Mouse (Mus musculus) CH12.LX (cell line): ENCODE results near the gene Nt5c. TPM values are rescaled to one million over a fixed set of nuclear protein-coding genes. Genes with fewer than 3 reads are reported as not detected.

Experiments used
- DNase-seq: peaks from one replicate; pipeline ENCODE4 v3.0.0-alpha.2; 2013; ENCODE audit errors: extremely low read depth
- H3K27ac ChIP-seq: 2 replicates; pipeline ENCODE4 v1.5.1; 2012; ENCODE audit warnings: low read depth, mild to moderate bottlenecking, control low read depth, moderate library complexity; ENCODE audit not compliant: insufficient read depth
- H3K27me3 ChIP-seq: replicated peaks from 2 replicates; pipeline ENCODE3; 2012; ENCODE audit warnings: inconsistent platforms
- H3K36me3 ChIP-seq, 2 experiments: replicated peaks in 1 of 2; 2 replicates each; pipeline versions ENCODE3 to v1.6.1; 2012; ENCODE audit warnings: inconsistent platforms in 1 of 2, low read length in 1 of 2, mild to moderate bottlenecking in 1 of 2, mixed read lengths in 1 of 2, moderate library complexity in 1 of 2; ENCODE audit not compliant: control insufficient read depth in 1 of 2, insufficient read depth in 1 of 2
- H3K4me1 ChIP-seq, 2 experiments: 2 replicates each; pipeline ENCODE4 v1.6.1; 2012; ENCODE audit warnings: inconsistent platforms in 1 of 2, moderate library complexity in 1 of 2; ENCODE audit not compliant: insufficient read depth in 2 of 2, control insufficient read depth in 1 of 2
- H3K4me2 ChIP-seq: 2 replicates; pipeline ENCODE4 v1.6.1; 2012; ENCODE audit warnings: low read depth, mild to moderate bottlenecking, control low read depth; ENCODE audit not compliant: poor library complexity, insufficient read depth, severe bottlenecking
- H3K4me3 ChIP-seq, 3 experiments: fragments of 150-350 bp in 1 of 3; sonication (generic) in 1 of 3; replicated peaks in 1 of 3; 2 replicates each; pipeline versions ENCODE3 to v1.5.1; 2011 to 2012; ENCODE audit warnings: low read depth in 2 of 3, low read length in 2 of 3, mild to moderate bottlenecking in 2 of 3, moderate library complexity in 2 of 3, control low read depth in 1 of 3, improper control_type of control experiment in 1 of 3, inconsistent platforms in 1 of 3, mixed read lengths in 1 of 3; ENCODE audit not compliant: poor library complexity in 1 of 3
- H3K79me2 ChIP-seq: replicated peaks from 2 replicates; pipeline ENCODE4 v1.6.1; 2012; ENCODE audit warnings: mild to moderate bottlenecking, moderate library complexity; ENCODE audit not compliant: control insufficient read depth, poor library complexity, insufficient read depth, severe bottlenecking; ENCODE audit errors: extremely low read depth
- H3K9ac ChIP-seq: 2 replicates; pipeline ENCODE4 v1.6.1; 2012; ENCODE audit warnings: low read depth, mild to moderate bottlenecking, control low read depth, moderate library complexity; ENCODE audit not compliant: insufficient read depth
- H3K9me3 ChIP-seq: replicated peaks from 2 replicates; pipeline ENCODE3; 2012; ENCODE audit warnings: low read length, inconsistent platforms, mixed read lengths
- E2F4 ChIP-seq: IDR thresholded peaks from 2 replicates; pipeline ENCODE4 v1.6.1; 2011; ENCODE audit warnings: low read depth, low read length, improper control_type of control experiment; ENCODE audit not compliant: insufficient replicate concordance
- GABPA ChIP-seq: IDR thresholded peaks from 2 replicates; pipeline ENCODE4 v1.6.1; 2012; ENCODE audit warnings: low read depth, low read length, improper control_type of control experiment, inconsistent platforms; ENCODE audit not compliant: insufficient replicate concordance
- HCFC1 ChIP-seq: IDR thresholded peaks from 2 replicates; pipeline ENCODE4 v1.6.1; 2012; ENCODE audit warnings: low read depth, mild to moderate bottlenecking, inconsistent platforms, low read length, improper control_type of control experiment
- JUN ChIP-seq: IDR thresholded peaks from 2 replicates; pipeline ENCODE4 v1.6.1; 2011; ENCODE audit warnings: low read depth, mild to moderate bottlenecking, low read length, improper control_type of control experiment, moderate library complexity; ENCODE audit not compliant: insufficient read depth
- JUND ChIP-seq: conservative IDR thresholded peaks from 2 replicates; pipeline ENCODE4 v1.6.1; 2011; ENCODE audit warnings: low read depth, low read length, improper control_type of control experiment
- MAX ChIP-seq: IDR thresholded peaks from 2 replicates; pipeline ENCODE4 v1.6.1; 2011; ENCODE audit warnings: low read length, improper control_type of control experiment
- NELFE ChIP-seq: IDR thresholded peaks from 2 replicates; pipeline ENCODE4 v1.6.1; 2011; ENCODE audit warnings: low read depth, low read length, improper control_type of control experiment
- POLR2A ChIP-seq: IDR thresholded peaks from 2 replicates; pipeline ENCODE4 v1.6.1; 2011; ENCODE audit warnings: low read depth, mild to moderate bottlenecking, improper control_type of control experiment, low read length
- SIN3A ChIP-seq: IDR thresholded peaks from 2 replicates; pipeline ENCODE4 v1.6.1; 2012; ENCODE audit warnings: low read length, improper control_type of control experiment, inconsistent platforms
- TBP ChIP-seq: conservative IDR thresholded peaks from 2 replicates; pipeline ENCODE4 v1.6.1; 2011; ENCODE audit warnings: low read depth, low read length, improper control_type of control experiment
- UBTF ChIP-seq: IDR thresholded peaks from 2 replicates; pipeline ENCODE4 v1.6.1; 2012; ENCODE audit warnings: low read depth, mild to moderate bottlenecking, inconsistent platforms, low read length, improper control_type of control experiment, moderate library complexity
- USF1 ChIP-seq: IDR thresholded peaks from 2 replicates; pipeline ENCODE4 v1.6.1; 2014; ENCODE audit warnings: low read depth, mild to moderate bottlenecking, inconsistent platforms, low read length, improper control_type of control experiment
- ZKSCAN1 ChIP-seq: IDR thresholded peaks from 2 replicates; pipeline ENCODE4 v1.6.1; 2012; ENCODE audit warnings: low read depth, inconsistent platforms, low read length, improper control_type of control experiment, borderline replicate concordance
- ZNF384 ChIP-seq: IDR thresholded peaks from 2 replicates; pipeline ENCODE4 v1.6.1; 2012; ENCODE audit warnings: low read depth, low read length, improper control_type of control experiment, inconsistent platforms
- dilution Hi-C: fragments of 300-500 bp; cut with MboI; formaldehyde crosslinking; loops from 2 replicates; pipeline ENCODE4 v1.14.3; 2020; ENCODE audit warnings: low sequenced_read_pairs; ENCODE audit not compliant: extremely low pct_unique_long_range_greater_than_20kb, extremely low pct_ligation_motif_present
- in situ Hi-C: fragments of 300-500 bp; cut with MboI; formaldehyde crosslinking; loops from 3 replicates; pipeline ENCODE4 v1.14.3; 2019; ENCODE audit warnings: low sequenced_read_pairs, low pct_ligation_motif_present, low pct_unique_long_range_greater_than_20kb, mixed read lengths
- polyA plus RNA-seq: library from polyadenylated mRNA; unstranded; fragments of >175 nt; gene quantifications from 2 replicates; pipeline ENCODE4 v1.2.1, GENCODE M21; 2012; ENCODE audit warnings: low read depth; ENCODE audit not compliant: insufficient read length
- total RNA-seq, 2 experiments: library from RNA; depleted of rRNA; stranded (reverse); fragments of 300-350 nt in 1 of 2; fragments of >200 nt in 1 of 2; gene quantifications; 2 replicates each; pipeline ENCODE4 v1.2.3; 2012 to 2014

Nt5c gene
- total and polyA plus RNA-seq, 3 experiments, result 65.3 to 175 (median 151) TPM

GRCm38 (mm10) chr11:115462243-115462891 lies 29.3 kb downstream of the Nt5c start, which contains the start of gene Slc16a5:
Gene Slc16a5 (plus strand): TSS chr11:115462474.
- Histone ChIP-seq H3K4me1 (peaks cover 5 to 19% of the 10 kb centered on the region in 2 experiments), H3K9me3 (no peaks in the 10 kb centered on the region), H3K79me2 (no peaks in the 10 kb centered on the region), H3K4me2 (no peak within 1 kb of the TSS), H3K9ac (no peak within 1 kb of the TSS), H3K27ac (no peak within 1 kb of the TSS), H3K36me3 (no peaks in the 10 kb centered on the region)
- no peak for TF ChIP-seq TBP
- no peak for TF ChIP-seq SIN3A
- no peak for TF ChIP-seq POLR2A
- TF ChIP-seq MAX, result no peak
- no peak for TF ChIP-seq UBTF
- TF ChIP-seq JUND, result no peak
- TF ChIP-seq USF1, result no peak
- no peak for TF ChIP-seq ZNF384
- TF ChIP-seq NELFE, result no peak
- no peak for TF ChIP-seq ZKSCAN1
- TF ChIP-seq HCFC1, result no peak
- TF ChIP-seq GABPA, result no peak
- no peak for TF ChIP-seq E2F4
- TF ChIP-seq, all 38 proteins: peak for 0
- dilution Hi-C loops, result no loop called here
- no peak for DNase-seq
- peaks cover 30% of the 10 kb centered on the region for H3K27me3 ChIP-seq
- in situ Hi-C loops, result no loop called here
- H3K4me3 ChIP-seq, result no peak within 1 kb of the TSS

- Histone ChIP-seq H3K4me3 (no peak overlapping the region), H3K9me3 (no peaks in the 10 kb centered on the region), H3K4me1 (peaks cover 8 to 23% of the 10 kb centered on the region in 2 experiments), H3K27me3 (peaks cover 30% of the 10 kb centered on the region), H3K36me3 (no peaks in the 10 kb centered on the region), H3K9ac (no peak overlapping the region), H3K79me2 (no peaks in the 10 kb centered on the region), H3K27ac (no peak overlapping the region), H3K4me2 (no peak overlapping the region)
- DNase-seq, result no peak
- in situ Hi-C loops, result no loop called here
- TF ChIP-seq JUN, result no peak
- no peak for TF ChIP-seq E2F4
- dilution Hi-C loops, result no loop called here
Measured at GRCm38 (mm10) chr11:115461846-115462242, 29.8 kb downstream of the Nt5c start.

GRCm38 (mm10) chr11:115460976-115461375 lies 30.7 kb downstream of the Nt5c start:
- Histone ChIP-seq H3K9ac (no peak overlapping the region), H3K4me3 (no peak overlapping the region), H3K79me2 (no peaks in the 10 kb centered on the region), H3K27ac (no peak overlapping the region), H3K4me1 (peaks cover 8 to 23% of the 10 kb centered on the region in 2 experiments), H3K9me3 (no peaks in the 10 kb centered on the region), H3K36me3 (no peaks in the 10 kb centered on the region), H3K4me2 (no peak overlapping the region), H3K27me3 (peaks cover 30% of the 10 kb centered on the region)
- dilution Hi-C loops, result no loop called here
- no peak for TF ChIP-seq JUN
- DNase-seq, result no peak
- in situ Hi-C loops, result no loop called here
